Mouse (Mus musculus) liver, embryonic 14.5 days (tissue): ENCODE results near the gene Sfmbt2.

ENCODE experiments used
- CTCF ChIP-seq: IDR thresholded peaks from 2 replicates; pipeline ENCODE4 v1.5.1; 2016; ENCODE audit warnings: antibody characterized with exemption, low read depth, control low read depth
- EP300 ChIP-seq: IDR thresholded peaks from 2 replicates; pipeline ENCODE4 v1.6.1; 2016; ENCODE audit warnings: antibody characterized with exemption, low read depth

DNA sequence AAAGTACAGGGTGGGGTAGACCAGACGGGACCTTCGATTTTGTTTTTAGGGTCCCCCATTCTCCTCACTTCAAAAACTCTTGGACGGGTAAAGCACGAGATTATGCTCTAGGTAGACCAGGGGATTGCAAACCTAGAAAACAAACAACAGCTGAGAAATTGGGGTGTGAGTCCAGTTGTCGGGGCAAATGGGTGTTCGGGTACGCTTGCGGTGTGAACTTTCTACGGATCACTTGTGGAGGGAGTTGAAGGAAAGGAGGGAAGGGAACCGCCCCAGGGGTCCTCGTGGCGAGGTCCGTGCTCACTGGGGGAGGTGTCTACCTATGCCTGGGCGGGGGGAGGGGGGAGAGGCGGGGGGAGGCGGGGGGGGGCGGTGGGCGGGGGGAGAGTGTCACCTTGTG is 1.6 kb downstream of the Sfmbt2 start:
- TF ChIP-seq CTCF (no peak), EP300 (no peak)
